Mouse (Mus musculus) spleen, adult 10 weeks (tissue): ENCODE measurements around the gene Themis2. TPM values are rescaled to one million over a fixed set of nuclear protein-coding genes. Genes with fewer than 3 reads are reported as not detected.

Experiments
- polyA plus RNA-seq: library from polyadenylated mRNA; stranded (reverse); fragments of 350-450 nt; fragmentation: Illumina TruSeq; extraction: RNeasy Lipid Tissue Mini Kit (QIAGEN cat#74804); gene quantifications from one replicate; pipeline ENCODE4 v1.2.3, GENCODE M21; 2015; ENCODE audit warnings: low replicate concordance; ENCODE audit not compliant: insufficient read depth

Gene Themis2
- 85.3 TPM for polyA plus RNA-seq

GRCm38 (mm10) chr4:132796196-132796886, at the start of gene Themis2:
Gene Themis2, minus strand, starts transcription at chr4:132796387.

GRCm38 (mm10) chr4:132842970-132843704, 47.0 kb upstream of the Themis2 start, which contains the start of gene Ppp1r8:
Gene Ppp1r8, minus strand, starts transcription at chr4:132843169.

GRCm38 (mm10) chr4:132767914-132768876, 28.0 kb downstream of the Themis2 start, which contains the start of gene Rpa2:
Gene Rpa2, plus strand, starts transcription at chr4:132768332.

GRCm38 (mm10) chr4:132756974-132757373, 39.2 kb downstream of the Themis2 start, which contains the start of gene Smpdl3b:
Gene Smpdl3b, minus strand, starts transcription at chr4:132757252.

GRCm38 (mm10) chr4:132732148-132732684, 64.0 kb downstream of the Themis2 start, which contains the start of gene Xkr8:
Gene Xkr8, minus strand, starts transcription at chr4:132732546.

Other genes with a start within 250 kb of the Themis2 start
- gene Ptafr, start 232.3 kb downstream of the Themis2 start, polyA plus RNA-seq = 12.6 TPM
- 47.3 TPM for gene Eya3, start 157.4 kb downstream of the Themis2 start, polyA plus RNA-seq
- 2.7 TPM for gene Xkr8, start 63.8 kb downstream of the Themis2 start, polyA plus RNA-seq
- gene Smpdl3b, start 39.1 kb downstream of the Themis2 start, polyA plus RNA-seq = 1.1 TPM
- gene Rpa2, start 28.1 kb downstream of the Themis2 start, polyA plus RNA-seq = 24.6 TPM
- gene Ppp1r8, start 46.8 kb upstream of the Themis2 start, polyA plus RNA-seq = 47.1 TPM
- 55.2 TPM for gene Stx12, start 88.1 kb upstream of the Themis2 start, polyA plus RNA-seq
- 28.6 TPM for gene Fam76a, start 126.2 kb upstream of the Themis2 start, polyA plus RNA-seq
- gene Fgr, start 177.7 kb upstream of the Themis2 start, polyA plus RNA-seq = 59.3 TPM
- gene Ahdc1, start 214.9 kb upstream of the Themis2 start, polyA plus RNA-seq = 5.2 TPM